In genomic region chr15:96283920-96284431, GRCm38 (mm10) we compare ENCODE assay signal across 1 mouse cellular context.
TF ChIP-seq lines count a peak whose summit lies in the region.

No protein-coding gene starts in this region.

TF ChIP-seq in CH12.LX, 34 proteins besides CTCF, POLR2A, EP300 and RAD21 (continued from another document):
- TF ChIP-seq JUN (IDR thresholded peaks at IDR 0.05; ENCODE audit: insufficient read depth, low read depth, low read length) (no peak), IRF4 (IDR thresholded peaks at IDR 0.05; ENCODE audit: low read depth, low read length) (no peak; the same call in 1 of the 2 replicates), SMC3 (IDR thresholded peaks at IDR 0.05; ENCODE audit: low read depth, low read length) (peak; percentile 26; the same call in 1 of the 2 replicates), USF1 (IDR thresholded peaks at IDR 0.05; ENCODE audit: low read depth, low read length) (no peak)
